Mouse (Mus musculus) activated CD4-positive, CD25-positive, alpha-beta regulatory T cell, adult 4 months (primary cell): Measurements from ENCODE around the gene Faf1. TPM values are rescaled to one million over a fixed set of nuclear protein-coding genes. Genes with fewer than 3 reads are reported as not detected.

Source experiments
- ATAC-seq: one replicate; pipeline ENCODE4 v1.8.0; 2017
- polyA plus RNA-seq, 2 experiments: library from polyadenylated mRNA; unstranded; fragments of 100-300 nt; shearing (Covaris generic); gene quantifications; one replicate each; pipeline ENCODE4 v1.2.1; 2017

Gene Faf1
- polyA plus RNA-seq, 2 experiments from 2014 or later = 3.7 to 5.0 TPM

DNA sequence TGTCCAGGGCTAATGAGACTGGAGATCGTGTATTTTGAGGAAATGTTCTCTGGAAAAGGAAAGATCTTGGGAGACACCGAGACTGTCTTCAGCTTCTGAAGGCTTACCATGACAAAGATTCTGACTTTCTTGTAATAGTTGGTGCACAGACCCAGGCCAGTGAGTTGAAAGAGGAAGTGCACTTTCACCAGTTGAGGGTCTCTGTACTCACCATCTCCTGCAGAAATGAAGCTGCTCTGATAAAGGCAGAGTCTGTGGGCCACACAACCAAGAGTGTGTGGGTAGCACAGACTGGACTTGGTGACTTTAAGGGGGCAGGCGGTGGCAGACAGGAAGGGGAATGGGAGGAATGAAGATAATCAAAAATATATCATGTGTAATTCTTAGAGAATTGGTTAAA is 260.2 kb downstream of the Faf1 start:
- ATAC-seq = no peak

DNA sequence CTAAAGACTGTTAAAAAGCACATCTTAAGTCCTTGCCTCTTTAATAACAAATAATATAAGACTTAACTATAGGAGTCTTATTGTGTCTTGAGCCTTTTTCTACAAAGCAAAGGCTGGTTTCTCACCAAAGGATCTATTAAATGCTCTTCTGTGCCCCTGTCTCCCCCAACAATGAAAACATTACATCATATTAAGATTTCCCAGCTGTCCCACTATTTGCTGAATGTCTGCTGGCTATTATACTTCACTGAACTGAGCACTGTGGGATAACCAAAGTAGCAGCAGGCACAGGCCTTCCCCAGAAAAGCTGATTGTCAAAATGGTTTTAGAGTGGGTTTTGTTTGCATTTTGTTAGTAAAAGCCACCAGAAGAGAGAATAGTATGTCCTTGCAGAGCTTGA is 262.9 kb downstream of the Faf1 start:
- no peak for ATAC-seq

DNA sequence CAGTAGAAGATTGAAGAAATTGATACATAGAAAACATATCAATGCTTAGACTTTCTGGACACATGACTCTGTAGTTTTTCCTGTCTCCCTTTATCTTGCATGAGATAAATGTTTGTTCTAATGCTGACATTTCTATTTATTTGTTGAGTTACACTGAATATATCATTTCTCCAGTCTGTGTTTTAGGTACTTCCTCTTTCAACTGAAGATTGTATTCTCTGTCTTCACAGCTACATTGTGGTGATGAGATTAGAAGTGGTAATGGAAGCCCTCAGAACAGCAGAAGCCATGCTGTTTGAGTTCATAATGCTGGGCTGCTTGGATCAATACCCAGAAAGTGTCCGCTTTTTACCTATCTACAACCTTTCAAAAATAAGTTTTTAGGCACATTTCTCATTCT is 269.2 kb downstream of the Faf1 start:
- no peak for ATAC-seq

DNA sequence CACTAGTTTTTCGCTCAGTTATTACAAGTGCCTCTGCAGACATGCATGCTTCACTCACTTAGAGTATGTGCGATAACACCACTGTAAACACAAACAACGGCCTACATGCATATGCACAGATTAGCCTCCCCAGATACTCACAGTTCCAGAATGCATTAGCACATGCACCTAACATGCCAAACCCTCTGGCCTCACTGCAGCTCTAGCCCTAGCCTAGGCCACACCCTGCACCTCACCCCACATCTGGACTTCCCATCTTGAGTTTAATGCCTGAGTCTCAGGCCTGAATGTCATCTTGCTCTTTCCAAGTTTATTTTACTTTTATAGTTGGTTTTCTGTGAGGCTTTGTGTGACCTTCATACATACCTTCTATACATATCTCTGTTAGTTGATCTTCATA is 272.9 kb downstream of the Faf1 start:
- no peak for ATAC-seq

DNA sequence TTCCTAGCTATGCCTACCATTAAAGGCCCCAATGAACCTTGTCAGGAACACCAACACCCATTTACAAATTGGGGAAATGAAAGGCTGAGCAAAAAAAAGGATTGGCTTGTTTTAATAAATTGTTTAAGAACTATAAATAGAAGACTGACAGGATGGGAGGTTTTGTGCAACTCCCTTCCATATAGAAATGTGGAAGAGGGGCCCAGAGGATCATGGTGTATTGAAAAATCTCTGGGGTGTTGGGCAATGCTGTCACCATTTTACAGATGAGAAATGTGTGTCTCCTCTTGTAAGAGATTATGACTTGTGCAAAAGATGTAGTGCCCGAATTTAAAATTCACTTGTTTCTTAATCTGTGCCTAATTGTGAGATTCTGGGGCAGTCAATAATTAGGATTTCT is 277.1 kb downstream of the Faf1 start:
- ATAC-seq = no peak

DNA sequence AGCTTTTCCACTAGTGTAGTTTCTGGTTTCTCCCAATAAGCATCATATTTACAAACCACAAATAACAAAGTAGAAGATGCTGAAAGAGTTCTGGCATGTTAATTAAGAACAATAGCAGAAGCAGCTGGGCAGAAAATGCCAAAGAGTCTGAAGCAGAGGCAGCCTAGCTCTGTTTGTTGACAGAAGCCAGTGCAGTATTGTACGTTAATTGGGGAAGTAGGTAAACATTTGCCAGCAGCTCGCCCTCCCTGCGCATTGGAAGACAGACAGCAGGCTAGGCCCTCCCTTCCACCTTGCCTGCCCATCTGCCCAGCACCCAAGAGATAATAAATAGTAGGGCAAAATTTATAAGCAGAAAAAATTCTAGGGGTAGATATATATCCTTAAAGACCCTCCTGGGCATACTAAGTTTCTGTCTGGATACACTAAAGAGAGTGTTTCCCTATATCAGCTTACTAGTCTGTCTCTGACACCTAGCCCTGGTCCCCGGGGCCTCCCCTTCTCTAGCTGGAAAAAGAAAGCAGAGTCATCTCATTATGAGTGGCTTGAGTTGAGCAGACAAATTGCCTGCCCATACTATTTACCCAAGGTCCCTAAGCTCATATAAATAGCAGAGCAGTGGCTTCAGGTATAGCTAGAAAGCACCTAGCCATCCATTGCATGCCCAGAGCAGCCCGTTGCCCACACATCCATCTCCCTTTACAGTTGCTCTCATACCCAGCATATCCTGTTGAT is 284.0 kb downstream of the Faf1 start:
- ATAC-seq = no peak

DNA sequence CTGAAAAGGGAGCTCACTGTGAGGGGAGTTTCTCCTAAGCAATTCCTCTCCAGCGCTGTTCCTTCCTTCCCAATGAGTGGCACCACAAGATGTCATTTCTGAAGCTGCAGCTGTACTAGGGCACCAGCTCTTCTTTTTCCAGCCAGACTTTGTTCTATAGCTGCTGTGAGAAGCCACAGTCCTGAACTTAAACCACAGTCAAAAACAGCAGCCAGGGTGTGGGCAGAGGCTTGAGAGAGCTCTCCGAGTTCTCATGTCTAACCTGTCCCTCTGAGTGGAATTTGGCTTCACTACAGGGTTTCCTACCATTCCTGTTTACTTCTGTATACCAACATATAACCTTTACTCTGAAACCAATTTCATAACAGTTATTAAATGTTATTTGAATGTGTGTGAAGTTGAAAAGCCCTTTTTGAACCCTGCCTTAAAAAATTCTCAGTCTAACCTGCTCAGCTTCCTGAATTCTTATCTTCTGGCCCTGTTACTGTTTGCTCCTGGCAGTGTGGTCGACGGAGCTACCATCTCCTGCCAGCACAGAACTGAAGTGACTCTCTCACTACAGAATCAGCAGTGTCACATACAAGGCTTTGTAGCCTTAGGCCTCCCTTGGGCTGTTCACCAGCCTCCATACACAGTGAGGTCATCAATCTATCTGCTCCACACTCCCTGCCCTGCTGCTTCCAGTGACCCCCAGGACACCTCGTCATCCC is 287.3 kb downstream of the Faf1 start:
- no peak for ATAC-seq

DNA sequence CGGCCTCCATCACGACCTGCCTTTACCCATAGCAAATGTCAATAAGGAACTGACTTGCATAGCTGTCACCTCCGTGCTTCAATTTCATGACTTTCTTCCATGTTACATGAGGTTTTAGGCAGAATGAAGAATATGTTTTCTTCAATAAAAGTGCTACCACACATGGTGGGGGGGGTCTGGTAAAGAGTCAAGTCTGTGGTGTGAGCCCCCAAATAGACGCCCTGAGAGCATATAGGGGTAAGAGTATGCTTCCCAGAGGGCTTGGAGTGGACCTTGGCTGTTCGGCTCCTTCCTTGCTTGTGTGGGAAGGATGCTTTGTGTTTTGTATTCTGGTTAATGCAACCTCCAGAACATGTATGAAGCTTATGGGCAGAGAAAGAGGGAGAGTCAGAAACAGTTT is 293.2 kb downstream of the Faf1 start:
- ATAC-seq = no peak

DNA sequence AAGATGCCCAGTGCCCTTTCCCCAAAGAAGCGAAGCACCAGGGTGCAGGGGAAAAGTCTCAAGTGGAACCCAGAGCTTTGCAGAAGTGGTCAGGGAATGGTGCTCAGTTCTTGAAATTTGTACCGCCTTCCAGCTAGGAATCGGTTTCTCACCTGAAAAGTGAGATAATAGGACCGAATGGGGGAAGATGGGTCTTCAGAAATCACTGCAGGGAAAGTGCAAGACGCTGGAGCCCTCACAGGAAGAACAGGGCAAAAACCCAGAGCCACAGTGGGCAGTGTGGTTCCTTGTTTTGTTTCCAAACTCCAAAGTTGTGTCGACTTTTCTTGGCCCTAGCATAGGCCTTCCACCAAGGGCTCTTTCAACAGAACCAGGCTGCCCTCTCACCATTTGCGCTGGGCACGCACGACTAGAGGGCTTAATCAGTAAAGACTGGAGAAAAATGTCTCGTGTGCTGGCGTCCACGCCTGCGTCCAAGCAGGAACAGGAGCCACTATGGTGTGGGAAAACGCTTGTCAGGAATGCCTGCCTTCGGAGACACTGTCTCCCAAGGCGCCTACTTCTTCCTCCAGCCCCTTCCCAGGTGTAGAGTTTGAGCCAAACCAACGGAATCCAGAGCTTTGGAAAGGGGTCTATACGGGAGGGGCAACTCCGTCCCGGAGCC is 297.7 kb downstream of the Faf1 start:
- no peak for ATAC-seq

DNA sequence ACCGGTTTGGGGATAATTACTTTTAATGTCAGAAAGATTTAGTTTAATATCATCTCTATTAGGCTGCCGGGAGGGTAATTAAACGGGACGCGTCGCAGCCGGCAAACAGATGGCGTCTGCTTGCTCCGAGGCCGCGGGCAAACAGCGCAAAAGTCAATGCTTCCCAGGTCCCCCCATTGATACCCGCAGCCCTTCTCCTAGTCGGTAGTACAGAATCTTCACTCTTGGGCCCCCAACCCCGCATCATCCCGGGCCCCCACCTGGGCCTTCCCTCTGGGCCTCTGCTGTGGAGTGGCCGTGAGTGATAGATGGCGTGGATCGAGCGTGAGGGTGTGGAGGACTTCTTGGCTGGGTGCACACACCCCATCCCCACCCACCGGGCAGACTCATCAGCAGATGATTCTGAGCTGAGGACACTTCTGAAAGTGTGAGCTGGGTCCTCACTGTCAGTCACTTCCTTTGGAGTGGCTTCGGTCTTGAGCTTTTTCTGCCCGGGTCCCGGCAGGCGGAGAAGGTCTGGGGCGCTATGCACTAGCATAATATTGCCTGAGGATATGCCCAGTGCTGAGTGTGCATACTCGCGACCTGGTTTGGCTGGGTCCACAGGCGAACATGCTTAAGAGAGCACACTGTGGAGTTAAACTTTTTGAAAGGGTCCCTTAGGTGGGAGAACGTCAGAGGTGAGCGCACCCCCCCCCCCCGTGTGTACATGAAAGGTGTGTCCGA is 298.4 kb downstream of the Faf1 start:
- ATAC-seq = no peak

DNA sequence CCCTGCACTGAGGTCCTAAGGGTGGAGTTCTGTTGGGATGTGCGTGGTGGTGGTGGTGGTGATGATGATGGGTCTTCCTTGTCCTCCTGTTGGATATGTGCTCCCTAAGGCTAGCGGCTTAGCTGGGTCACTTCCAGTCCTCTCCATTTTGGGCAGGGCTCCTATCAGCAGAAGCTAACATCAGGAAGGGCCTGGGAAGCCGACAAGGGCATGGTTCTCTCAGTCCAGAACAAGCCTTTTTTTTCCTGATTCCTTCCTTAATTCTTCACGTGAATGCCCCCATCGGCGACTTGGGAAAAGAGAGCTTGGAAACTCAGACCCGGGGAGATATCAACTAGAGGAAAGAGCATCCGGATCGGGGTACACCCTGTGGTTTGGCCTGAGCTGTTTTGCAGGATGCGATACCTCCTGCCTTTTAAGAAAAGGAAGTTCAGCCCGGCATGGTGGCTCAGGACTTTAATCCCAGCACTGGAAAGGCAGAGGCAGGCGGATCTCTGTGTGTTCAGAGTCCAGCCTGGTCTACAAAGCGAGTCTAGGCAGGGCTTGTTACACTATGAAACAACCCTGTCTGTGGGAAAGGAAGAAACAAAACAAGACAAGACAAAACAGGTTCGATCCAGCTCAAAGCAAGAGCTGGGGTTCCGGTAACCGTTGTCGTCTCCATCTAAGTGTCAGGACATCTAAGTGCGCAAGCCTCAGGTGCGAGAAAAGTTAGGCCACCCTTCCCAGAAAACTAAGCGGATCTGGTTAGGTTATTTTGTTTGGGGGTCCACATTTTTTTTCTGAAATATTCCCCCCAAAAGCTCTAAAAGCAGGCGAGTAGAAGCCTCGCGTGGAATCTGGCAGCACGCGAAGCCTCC is 299.2 kb downstream of the Faf1 start:
- no peak for ATAC-seq

DNA sequence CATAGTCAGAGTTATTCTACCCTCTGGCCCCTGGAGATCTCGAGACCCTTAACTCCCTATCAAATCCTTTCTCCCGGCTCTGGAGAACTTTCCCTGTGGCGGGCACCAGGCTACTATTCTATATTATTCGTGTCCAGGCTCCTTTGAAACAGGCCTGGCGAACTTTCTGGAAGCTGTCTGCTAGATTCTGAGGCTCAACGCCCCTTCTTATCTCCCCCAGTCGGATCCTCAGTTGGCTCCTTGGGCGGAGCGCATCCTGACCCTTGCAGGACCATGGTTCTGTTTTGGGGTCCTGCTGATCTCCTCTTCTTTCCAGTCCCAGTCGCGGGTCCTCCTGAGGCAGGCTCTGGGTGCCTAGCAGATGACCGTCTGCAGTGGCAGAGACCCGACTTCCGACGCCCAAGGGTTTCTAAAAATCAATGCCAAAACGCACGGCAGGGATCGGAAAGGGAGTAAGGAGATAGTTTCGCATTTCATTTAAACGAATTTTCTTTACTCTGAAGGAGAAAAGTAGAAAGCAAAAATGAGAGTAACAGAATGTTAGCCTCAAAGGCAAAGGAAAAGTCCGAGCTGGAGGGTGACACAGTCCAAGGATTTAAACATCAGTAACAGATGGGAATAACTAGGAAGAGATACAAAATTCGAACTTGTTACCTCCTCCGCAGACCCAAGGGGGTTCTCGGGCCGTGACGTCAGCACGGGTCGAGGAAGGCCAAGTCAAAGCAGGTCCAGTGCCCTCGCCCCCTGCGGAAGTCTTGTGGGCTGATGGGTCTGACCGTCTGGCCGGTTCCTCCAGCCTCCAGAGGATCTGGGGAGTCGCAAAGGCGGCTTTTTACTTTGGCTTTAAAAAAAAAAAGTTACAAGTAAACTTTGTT is 300.1 kb downstream of the Faf1 start:
- ATAC-seq = no peak

DNA sequence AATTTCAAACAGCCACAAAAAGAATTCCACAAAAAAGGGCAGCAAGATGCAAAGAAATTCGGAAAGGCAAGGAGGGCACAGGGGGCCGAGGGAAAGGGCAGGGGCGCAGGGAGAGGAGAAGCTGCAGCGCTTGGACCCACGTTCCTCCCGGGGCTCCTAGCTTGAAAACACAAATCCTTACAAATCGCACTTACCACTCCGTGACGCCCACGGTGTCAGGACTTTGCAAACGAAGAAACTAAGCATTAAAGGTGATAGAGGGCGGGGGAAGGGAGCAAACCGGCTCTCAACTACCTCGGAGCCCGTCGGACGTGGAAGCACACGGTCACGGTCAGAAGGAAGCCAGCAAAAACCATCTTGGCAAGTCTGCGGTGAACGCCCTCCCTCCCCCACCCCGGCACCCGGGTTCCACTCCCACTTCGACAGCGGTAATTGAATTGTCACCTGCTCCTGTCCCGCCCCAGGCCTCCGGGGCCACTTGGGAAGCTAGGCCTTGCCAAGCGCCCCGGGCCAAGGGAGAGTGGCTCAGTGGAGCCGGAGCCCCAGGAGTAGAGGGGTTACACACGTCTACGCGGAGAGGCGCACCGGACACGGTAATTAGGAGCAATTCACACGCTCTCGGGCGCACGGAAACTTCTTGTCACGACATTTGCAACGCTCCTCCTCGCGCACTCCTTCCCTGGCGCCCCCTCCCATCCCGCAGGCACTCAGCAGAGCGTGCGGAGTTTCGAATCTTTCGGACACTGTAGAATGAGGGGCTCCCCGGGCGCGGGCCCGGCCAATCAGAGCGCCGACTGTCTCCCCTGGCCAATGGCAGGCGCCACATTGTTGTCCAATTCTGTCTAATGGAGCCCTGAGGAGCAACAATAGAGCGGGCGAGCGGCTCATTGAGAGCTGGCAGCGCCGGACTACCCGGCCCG is 301.0 kb downstream of the Faf1 start, which contains the start of gene Dmrta2:
Gene Dmrta2 (plus strand): TSS at position 906 of the 920 bp plus-strand sequence.
- no peak for ATAC-seq

DNA sequence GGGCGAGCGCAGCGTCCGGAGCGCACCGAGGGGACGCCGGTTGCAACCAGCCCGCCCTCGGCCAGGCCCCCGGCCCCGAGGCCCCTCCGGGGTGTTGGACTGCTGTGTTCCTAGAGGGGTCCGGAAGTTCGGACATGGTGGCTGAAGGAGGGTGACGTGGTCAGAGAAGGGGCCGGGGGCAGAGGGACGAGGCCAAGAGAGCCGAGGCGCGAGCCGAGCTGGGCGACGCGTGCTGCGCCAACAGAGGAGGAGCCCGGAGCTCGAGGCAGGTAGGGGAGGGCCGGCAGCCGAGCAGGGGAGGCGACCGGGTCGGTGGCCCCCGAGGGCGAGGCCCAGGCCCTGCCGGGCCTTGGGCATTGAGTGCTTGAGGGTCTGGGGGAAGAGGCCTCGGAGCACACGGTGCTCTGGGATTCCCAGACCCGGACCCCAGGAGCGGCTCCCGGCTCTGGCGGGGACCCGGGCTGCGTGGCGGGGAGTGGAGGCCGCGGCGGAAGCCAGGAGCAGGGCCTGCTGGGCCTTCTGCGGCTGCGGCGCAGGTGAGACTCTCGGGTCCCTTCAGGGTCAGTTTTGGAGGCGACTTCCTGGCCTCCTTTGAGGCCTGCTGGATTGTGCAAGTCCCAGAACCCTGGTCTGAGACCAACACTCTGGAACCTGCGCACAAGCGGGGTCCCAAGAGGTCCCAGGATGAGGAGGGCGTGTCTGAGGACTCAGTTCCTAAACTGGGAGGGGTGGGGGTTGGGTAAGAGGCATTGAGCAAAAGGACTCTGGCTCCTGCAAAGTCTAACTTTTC is 301.9 kb downstream of the Faf1 start:
- no peak for ATAC-seq

DNA sequence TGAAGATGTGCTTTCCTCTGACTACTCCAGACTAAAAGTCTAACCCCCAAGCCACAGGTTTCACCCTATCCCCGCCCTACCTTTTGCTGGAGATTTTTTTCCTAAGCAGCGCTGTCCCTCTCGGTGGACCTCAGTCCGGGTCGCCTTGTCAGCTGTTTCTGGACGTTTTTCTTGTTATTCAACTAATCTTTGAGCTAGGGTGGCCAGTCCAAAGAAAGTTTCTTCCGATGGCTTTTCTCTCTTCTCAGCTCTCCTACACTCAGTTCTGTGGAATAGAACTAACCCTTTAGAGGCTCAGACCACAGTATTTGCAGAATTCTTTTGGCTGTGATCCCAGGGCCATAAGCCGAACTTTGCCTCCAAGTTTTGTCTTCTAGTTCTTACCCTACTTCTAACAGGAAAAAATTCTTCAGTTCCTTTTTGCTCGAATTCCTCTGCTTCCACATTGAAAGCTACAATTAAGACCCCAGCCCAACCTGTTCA is 302.5 kb downstream of the Faf1 start:
- no peak for ATAC-seq

DNA sequence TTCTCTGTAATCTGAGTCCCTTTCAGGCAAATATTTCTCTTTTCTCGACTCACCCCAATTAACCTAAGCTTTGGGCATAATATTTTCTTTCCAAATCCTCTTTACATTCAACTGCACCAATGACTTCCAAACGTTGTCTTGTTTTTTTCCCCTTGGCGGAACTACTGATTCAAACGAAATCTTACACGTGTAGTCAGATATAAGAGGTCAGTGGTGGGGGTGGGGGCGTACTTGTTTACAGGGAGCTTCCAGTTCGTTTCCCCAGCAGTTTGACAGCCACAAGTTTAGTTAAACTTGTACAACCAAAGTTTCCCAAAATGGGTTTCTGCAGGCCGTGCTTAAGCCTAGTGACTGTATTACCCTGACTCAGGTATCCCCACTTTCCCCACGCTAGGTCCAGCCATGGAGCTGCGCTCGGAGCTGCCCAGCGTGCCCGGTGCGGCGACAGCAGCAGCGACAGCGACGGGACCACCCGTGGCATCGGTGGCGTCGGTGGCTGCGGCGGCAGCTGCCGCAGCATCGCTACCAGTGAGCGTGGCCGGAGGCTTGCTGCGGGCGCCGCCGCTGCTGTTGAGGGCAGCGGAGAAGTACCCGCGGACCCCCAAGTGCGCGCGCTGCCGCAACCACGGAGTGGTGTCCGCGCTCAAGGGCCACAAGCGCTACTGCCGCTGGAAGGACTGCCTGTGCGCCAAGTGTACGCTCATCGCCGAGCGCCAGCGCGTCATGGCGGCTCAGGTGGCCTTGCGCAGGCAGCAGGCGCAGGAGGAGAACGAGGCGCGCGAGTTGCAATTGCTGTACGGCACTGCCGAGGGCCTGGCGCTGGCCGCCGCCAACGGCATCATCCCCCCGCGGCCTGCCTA is 303.3 kb downstream of the Faf1 start:
- no peak for ATAC-seq

DNA sequence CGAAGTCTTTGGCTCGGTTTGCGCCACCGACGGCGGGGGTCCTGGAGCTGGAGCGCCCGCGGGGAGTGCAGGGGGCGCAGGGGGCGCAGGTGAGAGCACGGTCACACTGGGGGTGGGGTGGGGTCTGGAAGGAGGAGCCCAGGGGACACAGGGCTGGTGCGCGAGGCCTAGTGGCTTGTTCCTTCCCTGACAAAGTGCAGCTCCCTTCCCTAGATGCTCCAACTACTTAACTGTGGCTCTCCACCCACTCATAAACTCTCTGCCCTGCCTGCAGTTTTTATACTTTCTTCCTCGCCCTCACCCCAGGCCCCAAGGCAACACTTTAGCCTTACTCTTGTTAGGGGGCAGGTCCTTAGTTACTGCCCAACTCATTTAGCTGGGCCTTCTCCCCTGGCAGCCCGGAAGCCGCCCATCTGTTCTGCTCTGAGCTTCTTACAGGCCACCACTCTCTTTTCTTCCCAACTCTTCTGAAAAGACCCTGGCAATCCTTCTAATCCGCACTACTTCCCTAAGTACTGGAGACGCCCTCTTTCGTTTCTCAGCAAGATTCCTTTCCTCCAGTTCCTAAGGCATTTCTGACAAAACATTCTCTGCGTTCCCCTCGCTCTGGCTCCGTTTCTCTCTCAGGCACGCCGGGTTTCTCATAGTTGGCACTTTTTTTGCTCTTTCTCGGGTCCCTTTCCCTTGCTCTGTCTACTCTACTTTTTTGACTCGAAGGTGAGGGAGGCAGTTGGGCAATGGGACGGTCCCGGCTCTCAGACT is 304.1 kb downstream of the Faf1 start:
- no peak for ATAC-seq
